Mouse (Mus musculus) ES-E14 (cell line): ENCODE data around the gene Amelx. TPM values are rescaled to one million over a fixed set of nuclear protein-coding genes. Genes with fewer than 3 reads are reported as not detected.

Experiments used
- DNase-seq: peaks from one replicate; pipeline ENCODE4 v3.0.0-alpha.2; 2013; ENCODE audit warnings: low read depth, low spot score
- H3K27ac ChIP-seq: 2 replicates; pipeline ENCODE4 v1.5.1; 2012; ENCODE audit warnings: low read depth, mild to moderate bottlenecking, low read length, moderate library complexity, mixed read lengths; ENCODE audit not compliant: poor library complexity, insufficient read depth, severe bottlenecking
- H3K36me3 ChIP-seq: 2 replicates; pipeline ENCODE4 v1.6.1; 2012; ENCODE audit warnings: mild to moderate bottlenecking, low read length, moderate library complexity, mixed read lengths; ENCODE audit not compliant: control insufficient read depth, poor library complexity, insufficient read depth, severe bottlenecking
- H3K4me1 ChIP-seq, 2 experiments: fragments of 150-350 bp in 1 of 2; sonication (generic) in 1 of 2; 2 replicates each; pipeline ENCODE4 v1.6.1; 2012; ENCODE audit warnings: low read length in 2 of 2, mild to moderate bottlenecking in 1 of 2, mixed read lengths in 1 of 2; ENCODE audit not compliant: control insufficient read depth in 2 of 2, insufficient read depth in 2 of 2, poor library complexity in 1 of 2
- H3K4me3 ChIP-seq, 2 experiments: fragments of 150-350 bp in 1 of 2; sonication (generic) in 1 of 2; 2 replicates each; pipeline ENCODE4 v1.5.1; 2012; ENCODE audit warnings: low read length in 2 of 2, low read depth in 1 of 2, mild to moderate bottlenecking in 1 of 2, mixed read lengths in 1 of 2; ENCODE audit not compliant: insufficient read depth in 1 of 2, poor library complexity in 1 of 2, severe bottlenecking in 1 of 2
- H3K9ac ChIP-seq: 2 replicates; pipeline ENCODE4 v1.6.1; 2012; ENCODE audit warnings: low read depth, mild to moderate bottlenecking, low read length, mixed read lengths; ENCODE audit not compliant: poor library complexity, insufficient read depth, severe bottlenecking
- H3K9me3 ChIP-seq: fragments of 150-350 bp; sonication (generic); 2 replicates; pipeline ENCODE4 v1.6.1; 2012; ENCODE audit warnings: low read depth, mild to moderate bottlenecking, low read length; ENCODE audit not compliant: control insufficient read depth, insufficient read depth
- CHD2 ChIP-seq: IDR thresholded peaks from 2 replicates; pipeline ENCODE4 v1.6.1; 2014; ENCODE audit warnings: mild to moderate bottlenecking, low read depth, low read length, inconsistent platforms
- HCFC1 ChIP-seq: IDR thresholded peaks from 2 replicates; pipeline ENCODE4 v1.6.1; 2012; ENCODE audit warnings: low read length, inconsistent platforms, borderline replicate concordance; ENCODE audit not compliant: insufficient read depth
- MAFK ChIP-seq: IDR thresholded peaks from 2 replicates; pipeline ENCODE4 v1.6.1; 2014; ENCODE audit warnings: mild to moderate bottlenecking, low read depth, low read length, inconsistent platforms; ENCODE audit not compliant: insufficient read depth
- ZC3H11A ChIP-seq: IDR thresholded peaks from 2 replicates; pipeline ENCODE4 v1.6.1; 2012; ENCODE audit warnings: low read depth, mild to moderate bottlenecking, inconsistent platforms, low read length, borderline replicate concordance
- ZNF384 ChIP-seq: IDR thresholded peaks from 2 replicates; pipeline ENCODE4 v1.6.1; 2012; ENCODE audit warnings: low read depth, low read length, inconsistent platforms
- in situ Hi-C, 2 experiments: fragments of 600-800 bp; cut with MboI; formaldehyde crosslinking; loops; one replicate each; pipeline ENCODE4 v1.15.1; 2025; ENCODE audit warnings: low sequenced_read_pairs in 2 of 2, inconsistent platforms in 1 of 2; ENCODE audit not compliant: unreplicated experiment in 2 of 2
- total RNA-seq: library from RNA; depleted of rRNA; stranded (reverse); fragments of 300-350 nt; gene quantifications from 2 replicates; pipeline ENCODE4 v1.2.3, GENCODE M21; 2012; rRNA removed

Gene Amelx
- not detected in 2 replicates for total RNA-seq

- H3K27ac ChIP-seq = no peak within 1 kb of the TSS
- H3K9ac ChIP-seq = no peak within 1 kb of the TSS
- no peak for TF ChIP-seq MAFK
- TF ChIP-seq CHD2 = no peak
- no peak for TF ChIP-seq HCFC1
- TF ChIP-seq ZNF384 = no peak
- no peak for TF ChIP-seq ZC3H11A
- H3K4me3 ChIP-seq = no peak within 1 kb of the TSS
- no peaks in the 10 kb centered on the region for H3K9me3 ChIP-seq
- H3K36me3 ChIP-seq = no peaks in the 10 kb centered on the region
- in situ Hi-C loops = no loop called here
- no peaks in the 10 kb centered on the region for H3K4me1 ChIP-seq
- no peak for DNase-seq
These were observed at the start of gene Amelx for GRCm38 (mm10) chrX:169187100-169187499. Gene Amelx (minus strand): TSS chrX:169187200.

GRCm38 (mm10) chrX:169222357-169223062 lies 35.5 kb upstream of the Amelx start:
- Histone ChIP-seq H3K4me1 (no peaks in the 10 kb centered on the region), H3K9me3 (no peaks in the 10 kb centered on the region), H3K27ac (no peak overlapping the region), H3K36me3 (no peaks in the 10 kb centered on the region), H3K4me3 (no peak overlapping the region), H3K9ac (no peak overlapping the region)
- TF ChIP-seq MAFK (no peak), HCFC1 (no peak), CHD2 (no peak)
- no peak for DNase-seq
- in situ Hi-C loops = no loop called here

- in situ Hi-C loops = no loop called here
These were observed 33.1 kb upstream of the Amelx start for GRCm38 (mm10) chrX:169220064-169220463.

GRCm38 (mm10) chrX:169210019-169210418 lies 23.0 kb upstream of the Amelx start:
- in situ Hi-C loops = no loop called here
- Histone ChIP-seq H3K9ac (no peak overlapping the region), H3K27ac (no peak overlapping the region), H3K9me3 (no peaks in the 10 kb centered on the region), H3K4me1 (no peaks in the 10 kb centered on the region), H3K4me3 (no peak overlapping the region), H3K36me3 (no peaks in the 10 kb centered on the region)
- DNase-seq = no peak
- no peak for TF ChIP-seq HCFC1
- no peak for TF ChIP-seq CHD2

More at GRCm38 (mm10) chrX:169220064-169220463, 33.1 kb upstream of the Amelx start:
- Histone ChIP-seq H3K9ac (no peak overlapping the region), H3K4me3 (no peak overlapping the region), H3K36me3 (no peaks in the 10 kb centered on the region), H3K27ac (no peak overlapping the region), H3K4me1 (no peaks in the 10 kb centered on the region), H3K9me3 (no peaks in the 10 kb centered on the region)
- no peak for TF ChIP-seq MAFK
- TF ChIP-seq ZNF384 = no peak
- no peak for TF ChIP-seq ZC3H11A
- TF ChIP-seq CHD2 = no peak
- no peak for TF ChIP-seq HCFC1
- DNase-seq = no peak

GRCm38 (mm10) chrX:169178634-169179033 lies 8.4 kb downstream of the Amelx start:
- H3K27ac ChIP-seq = no peak overlapping the region
- TF ChIP-seq ZC3H11A = no peak
- no peak for TF ChIP-seq HCFC1
- TF ChIP-seq MAFK = no peak
- TF ChIP-seq ZNF384 = no peak
- no peak for TF ChIP-seq CHD2

More at GRCm38 (mm10) chrX:169178634-169179033, 8.4 kb downstream of the Amelx start:
- Histone ChIP-seq H3K9ac (no peak overlapping the region), H3K36me3 (no peaks in the 10 kb centered on the region), H3K9me3 (no peaks in the 10 kb centered on the region), H3K4me3 (no peak overlapping the region), H3K4me1 (no peaks in the 10 kb centered on the region)
- in situ Hi-C loops = no loop called here
- DNase-seq = no peak
